8 mouse cellular contexts compared by ENCODE assay signal in the genomic region with DNA sequence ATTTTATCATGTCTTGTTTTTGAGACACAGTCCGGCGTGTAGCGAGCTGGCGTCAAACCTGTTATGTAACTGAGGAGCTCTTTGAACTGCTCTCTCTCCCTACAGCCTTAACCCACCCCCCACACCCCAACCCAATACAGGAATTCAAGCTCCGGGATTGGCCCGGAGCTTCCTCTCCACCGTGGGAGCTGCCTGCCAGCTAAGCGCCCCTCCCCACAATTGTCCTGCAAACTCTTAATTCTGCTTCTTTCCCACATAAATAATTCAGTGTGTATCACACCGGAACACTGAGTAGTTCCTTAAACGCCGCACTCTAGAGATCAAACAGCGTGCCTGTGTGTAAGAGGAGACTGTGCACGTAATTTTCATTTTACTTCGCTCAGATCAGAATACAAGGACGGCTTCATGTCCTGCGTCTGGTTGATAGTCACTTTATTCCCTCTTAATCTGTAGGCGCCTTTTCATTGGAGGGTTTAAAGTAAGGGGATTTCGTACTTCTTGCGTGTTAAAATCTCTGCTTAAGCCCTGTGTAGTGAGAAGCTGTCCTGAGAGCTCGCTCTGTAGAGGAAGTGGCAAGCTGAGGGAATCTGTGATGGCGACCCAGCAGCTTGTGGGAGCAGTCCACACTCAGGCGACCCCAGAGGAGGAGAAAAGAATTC.
DNase-seq lines count a peak whose midpoint lies in the region; ATAC-seq lines count a peak whose summit lies in the region.

No protein-coding gene starts in this region.

- no peaks in the 10 kb centered on the region for H3K27me3 ChIP-seq in forebrain, embryonic 16.5 days (replicated peaks; ENCODE audit: control insufficient read depth, insufficient read depth, low read length)
- no peaks in the 10 kb centered on the region for H3K27me3 ChIP-seq in hindbrain, embryonic 14.5 days (ENCODE audit: control insufficient read depth, insufficient read depth, low read length)
- no peaks in the 10 kb centered on the region for H3K27me3 ChIP-seq in splenic B cell, adult 2 months (ENCODE audit: control insufficient read depth, insufficient read depth, low read length, poor library complexity, severe bottlenecking)

- intact Hi-C loops in left cerebral cortex, postnatal 36 days (cut with DNase I) = loop anchor here (2.0 to 10.0 kb wide), 4 partner anchors 140 to 730 kb away; no protein-coding TSS in a partner anchor

- H3K27ac ChIP-seq in forebrain, embryonic 16.5 days (ENCODE audit: low read length) = peak overlapping the region; percentile 72
- H3K27ac ChIP-seq in hindbrain, embryonic 14.5 days = peak overlapping the region; percentile 90

- no peaks in the 10 kb centered on the region for H3K36me3 ChIP-seq in forebrain, embryonic 16.5 days (ENCODE audit: control insufficient read depth, insufficient read depth)
- no peaks in the 10 kb centered on the region for H3K36me3 ChIP-seq in hindbrain, embryonic 14.5 days (replicated peaks; ENCODE audit: control insufficient read depth, insufficient read depth)
- H3K36me3 ChIP-seq in splenic B cell, adult 2 months (ENCODE audit: control insufficient read depth, insufficient read depth, low read length, poor library complexity, severe bottlenecking) = no peaks in the 10 kb centered on the region

- H3K9me3 ChIP-seq in forebrain, embryonic 16.5 days (ENCODE audit: control insufficient read depth, low read length) = no peaks in the 10 kb centered on the region
- no peaks in the 10 kb centered on the region for H3K9me3 ChIP-seq in hindbrain, embryonic 14.5 days (ENCODE audit: control insufficient read depth, low read length)

- peak; percentile 90 for ATAC-seq in forebrain, embryonic 16.5 days
- peak; percentile 92 for ATAC-seq in hindbrain, embryonic 14.5 days (ENCODE audit: low FRiP score)
- ATAC-seq in megakaryocyte progenitor cell, adult 5-6 weeks (replicated peaks; ENCODE audit: poor library complexity) = peak; percentile 80
- ATAC-seq in activated CD4-positive, CD25-positive, alpha-beta regulatory T cell, adult 4 months = no peak

- peak overlapping the region; percentile 43 for H3K9ac ChIP-seq in forebrain, embryonic 16.5 days (replicated peaks; ENCODE audit: low read depth, low read length)
- H3K9ac ChIP-seq in hindbrain, embryonic 14.5 days = peak overlapping the region; percentile 44

- H3K4me1 ChIP-seq in forebrain, embryonic 16.5 days (replicated peaks; ENCODE audit: control insufficient read depth, insufficient read depth, low read length) = peaks cover 36% of the 10 kb centered on the region
- H3K4me1 ChIP-seq in hindbrain, embryonic 14.5 days (replicated peaks; ENCODE audit: control insufficient read depth, insufficient read depth, low read length) = peaks cover 32% of the 10 kb centered on the region

- WGBS in forebrain, embryonic 16.5 days = under 1% methylated on average over 22 of the region's 22 CpGs
- WGBS in hindbrain, embryonic 14.5 days = under 1% methylated on average over 22 of the region's 22 CpGs

- peak overlapping the region; percentile 46 for H3K4me3 ChIP-seq in forebrain, embryonic 16.5 days (replicated peaks; ENCODE audit: low read length)
- peak overlapping the region; percentile 29 for H3K4me3 ChIP-seq in hindbrain, embryonic 14.5 days (replicated peaks; ENCODE audit: low read length)

- DNase-seq in CD4-positive helper T cell, adult 2 months (ENCODE audit: low read depth, low spot score) = peak; percentile 6
- peak; percentile 43 for DNase-seq in cerebellum, adult 11 months
- DNase-seq in hindbrain, embryonic 14.5 days (ENCODE audit: low spot score) = peak; percentile 62
- DNase-seq in left cerebral cortex, postnatal 36 days (ENCODE audit: low spot score in 2 of 2) = peak; percentile 41 to 43
- peak; percentile 6 for DNase-seq in splenic B cell, adult 2 months (ENCODE audit: low read depth, low spot score)

- H3K4me2 ChIP-seq in forebrain, embryonic 16.5 days (ENCODE audit: low read length) = peak overlapping the region; percentile 67
- peak overlapping the region; percentile 78 for H3K4me2 ChIP-seq in hindbrain, embryonic 14.5 days (replicated peaks)

Comparison
In these comparisons a context has a peak if more than half of its experiments do, and no peak if none do; other contexts are left out.
1. DNase-seq: peak in every context shown above with its lines; median percentile 62 in hindbrain, embryonic 14.5 days; 43 in cerebellum, adult 11 months; 42 in left cerebral cortex, postnatal 36 days; 6 in CD4-positive helper T cell, adult 2 months; 6 in splenic B cell, adult 2 months.